Mouse (Mus musculus): ENCODE measurements around the gene Fbxo39. TPM values are rescaled to one million over a fixed set of nuclear protein-coding genes. Genes with fewer than 3 reads are reported as not detected.

Gene Fbxo39
- total RNA-seq, 4 experiments from 2014 or later = not detected

DNA sequence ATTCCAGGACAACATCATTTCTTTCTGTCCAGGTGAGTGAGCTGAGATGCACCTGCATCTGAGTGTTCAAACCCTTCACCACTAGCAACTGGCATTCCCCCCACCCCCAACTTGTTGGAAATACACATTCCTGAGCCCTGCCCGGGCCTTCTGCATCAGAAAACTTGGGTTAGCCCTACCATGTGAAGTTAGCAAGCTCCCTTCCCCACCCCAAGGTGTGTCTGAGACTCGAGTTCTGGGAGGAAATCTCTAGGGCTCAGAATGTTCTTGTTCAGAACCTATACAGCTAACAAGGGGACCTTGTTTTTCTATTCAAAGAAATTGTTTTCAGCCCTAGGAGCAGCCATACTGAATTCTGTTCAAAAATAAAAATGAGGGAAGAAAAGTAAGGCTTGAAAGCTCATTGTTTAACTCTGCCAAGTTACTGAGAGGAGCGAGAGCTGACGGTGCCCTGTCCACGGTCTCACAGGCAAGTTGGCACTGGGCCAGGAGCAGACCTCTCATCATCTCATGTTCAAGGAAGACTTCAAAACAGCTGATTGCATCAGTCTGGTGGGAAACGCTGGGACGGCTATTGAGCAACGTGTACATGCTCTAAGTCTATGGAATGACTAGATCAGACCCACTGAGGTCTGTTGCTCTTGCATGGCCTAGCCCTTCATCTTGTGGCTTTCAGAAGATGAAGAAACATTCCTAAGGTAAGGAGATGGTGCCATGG lies 49.4 kb downstream of the Fbxo39 start:
- peak; percentile 32 for DNase-seq

DNA sequence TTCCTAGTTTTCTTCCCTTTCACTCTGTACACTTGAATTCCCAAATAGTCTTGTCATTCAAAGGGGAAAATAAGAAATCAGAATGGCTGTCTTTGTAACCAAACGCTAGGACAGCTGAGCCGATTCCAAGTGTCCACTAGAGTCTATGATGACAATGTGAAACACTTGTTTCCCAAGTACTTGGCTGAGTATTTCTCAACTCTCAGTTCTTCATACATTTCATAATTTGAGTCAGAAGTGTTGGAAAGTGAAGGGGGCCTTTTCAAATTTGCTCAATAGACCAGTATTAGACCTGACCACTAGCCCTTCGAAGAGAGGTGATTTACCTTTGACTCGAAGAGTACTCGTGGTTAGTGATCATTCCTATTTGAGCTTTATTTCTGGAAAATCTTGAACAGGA lies 50.3 kb downstream of the Fbxo39 start:
- DNase-seq = no peak

DNA sequence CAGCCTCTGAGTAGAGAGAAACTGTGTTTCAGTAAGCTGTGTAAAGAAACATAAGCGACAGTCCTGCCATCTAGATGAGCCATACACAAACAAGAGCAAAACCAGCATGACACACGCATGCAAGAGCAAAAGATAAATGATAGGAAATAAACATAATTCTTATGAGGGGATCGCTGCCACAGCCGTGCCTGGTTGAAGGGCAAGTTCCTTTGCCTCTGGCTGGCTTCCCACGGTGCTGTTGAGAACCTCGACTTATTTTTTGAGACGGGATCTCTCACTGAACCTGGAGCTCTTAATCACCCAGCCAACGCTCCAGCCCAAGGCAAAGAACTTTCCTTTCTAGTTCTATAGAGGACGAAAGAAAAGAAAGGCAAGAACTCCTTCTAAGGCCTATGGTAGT lies 51.9 kb downstream of the Fbxo39 start:
- DNase-seq = peak; percentile 58

DNA sequence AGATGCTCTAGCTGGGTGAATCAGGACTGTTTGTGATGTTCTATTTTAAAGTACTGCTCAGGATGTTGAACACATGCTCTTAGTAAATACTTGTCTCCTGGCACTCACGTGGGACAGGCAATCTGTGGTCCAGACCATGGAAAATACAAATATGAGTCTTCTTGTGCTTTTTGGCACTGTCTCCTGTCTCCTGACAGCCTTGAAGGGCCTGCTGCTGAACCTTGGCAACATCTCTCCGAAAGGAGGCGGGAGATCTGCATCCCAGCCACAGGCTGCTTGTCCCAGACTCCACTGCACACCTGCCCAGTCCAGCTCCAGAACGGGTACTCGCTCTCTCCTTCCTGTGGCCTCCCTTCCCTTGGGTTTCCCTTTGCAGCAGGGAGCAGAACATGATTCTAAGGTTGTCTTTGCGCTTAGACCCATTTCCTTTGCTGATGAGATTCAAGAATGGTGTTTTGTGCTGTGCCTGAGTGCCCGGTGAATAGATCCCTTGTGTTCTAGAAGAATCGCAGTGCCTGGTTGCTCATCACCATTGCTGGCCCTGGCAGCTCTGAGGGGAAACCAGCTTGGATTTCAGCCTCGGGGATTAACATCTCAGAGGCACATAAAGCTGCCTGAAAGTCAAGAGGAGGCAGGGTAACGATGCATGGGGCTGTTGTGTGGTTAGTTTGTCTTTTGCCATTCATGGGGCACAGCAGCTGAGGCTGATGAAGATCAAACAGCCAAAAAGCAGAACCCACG lies 53.9 kb downstream of the Fbxo39 start:
- DNase-seq = no peak

Other genes starting within 250 kb of the Fbxo39 start
- gene Pitpnm3, start 178.7 kb upstream of the Fbxo39 start, total RNA-seq (2022) = 10 to 100 TPM in 2 of 4 experiments, 1 to 10 TPM in 2; 1.9 to 15.9 (median 8.4) TPM
- 1 to 10 TPM in 3 of 4 experiments, under 1 TPM in 1; 0.64 to 2.1 (median 1.3) TPM for gene Gm43951, start 107.6 kb upstream of the Fbxo39 start, total RNA-seq (2022)
- gene 4933427D14Rik, start 107.0 kb upstream of the Fbxo39 start, total RNA-seq (2022) = 10 to 100 TPM in 2 of 4 experiments, 1 to 10 TPM in 2; 7.0 to 16.0 (median 10.6) TPM
- gene Txndc17, start 106.9 kb upstream of the Fbxo39 start, total RNA-seq (2022) = 10 to 100 TPM; 64.8 to 87.4 (median 71.6) TPM
- gene Med31, start 98.9 kb upstream of the Fbxo39 start, total RNA-seq (2022) = 10 to 100 TPM; 10.9 to 15.5 (median 13.1) TPM
- gene Slc13a5, start 47.2 kb upstream of the Fbxo39 start, total RNA-seq (2022) = under 1 TPM in 3 of 4 experiments, not detected in 1; 0.18 to 0.35 (median 0.35) TPM
- 10 to 100 TPM; 20.7 to 26.4 (median 25.5) TPM for gene Xaf1, start 12.8 kb upstream of the Fbxo39 start, total RNA-seq (2022)
- 1 to 10 TPM in 1 of 4 experiments, under 1 TPM in 2, not detected in 1; 0.52 to 1.0 (median 0.55) TPM for gene Tekt1, start 48.0 kb downstream of the Fbxo39 start, total RNA-seq (2022)
- 1 to 10 TPM; 2.9 to 7.5 (median 5.2) TPM for gene Smtnl2, start 97.3 kb downstream of the Fbxo39 start, total RNA-seq (2022)
- 1 to 10 TPM; 1.4 to 4.8 (median 3.4) TPM for gene Ggt6, start 121.1 kb downstream of the Fbxo39 start, total RNA-seq (2022)
- 10 to 100 TPM; 81.9 to 90.7 (median 84.3) TPM for gene Mybbp1a, start 126.9 kb downstream of the Fbxo39 start, total RNA-seq (2022)
- gene Spns2, start 175.5 kb downstream of the Fbxo39 start, total RNA-seq (2022) = 1 to 10 TPM; 2.5 to 5.0 (median 4.0) TPM
- under 1 TPM in 3 of 4 experiments, not detected in 1; 0.12 to 0.25 (median 0.19) TPM for gene Spns3, start 236.1 kb downstream of the Fbxo39 start, total RNA-seq (2022)